Mouse (Mus musculus) cortical plate, adult 2 months (tissue): ENCODE results near the gene Msh5.

ENCODE experiments used
- CTCF ChIP-seq: fragments of 200-500 bp; IDR thresholded peaks from 2 replicates; pipeline ENCODE4 v1.5.1; 2011; ENCODE audit warnings: mild to moderate bottlenecking, control low read depth, low read length; ENCODE audit not compliant: insufficient read depth; ENCODE audit errors: extremely low read depth
- POLR2A ChIP-seq: fragments of 200-500 bp; IDR thresholded peaks from 2 replicates; pipeline ENCODE4 v1.6.1; 2011; ENCODE audit warnings: mild to moderate bottlenecking, low read length, control low read depth; ENCODE audit not compliant: insufficient read depth; ENCODE audit errors: extremely low read depth

- no peak for TF ChIP-seq CTCF
- no peak for TF ChIP-seq POLR2A
Observed at GRCm38 (mm10) chr17:35013221-35013620, 33.3 kb downstream of the Msh5 start.
